Mouse (Mus musculus) ES-E14 (cell line): ENCODE results near the gene Slc5a8. TPM values are rescaled to one million over a fixed set of nuclear protein-coding genes. Genes with fewer than 3 reads are reported as not detected.

ENCODE experiments used
- DNase-seq: peaks from one replicate; pipeline ENCODE4 v3.0.0-alpha.2; 2013; ENCODE audit warnings: low read depth, low spot score
- H3K27ac ChIP-seq: 2 replicates; pipeline ENCODE4 v1.5.1; 2012; ENCODE audit warnings: low read depth, mild to moderate bottlenecking, low read length, moderate library complexity, mixed read lengths; ENCODE audit not compliant: poor library complexity, insufficient read depth, severe bottlenecking
- H3K36me3 ChIP-seq: 2 replicates; pipeline ENCODE4 v1.6.1; 2012; ENCODE audit warnings: mild to moderate bottlenecking, low read length, moderate library complexity, mixed read lengths; ENCODE audit not compliant: control insufficient read depth, poor library complexity, insufficient read depth, severe bottlenecking
- H3K4me1 ChIP-seq, 2 experiments: fragments of 150-350 bp in 1 of 2; sonication (generic) in 1 of 2; 2 replicates each; pipeline ENCODE4 v1.6.1; 2012; ENCODE audit warnings: low read length in 2 of 2, mild to moderate bottlenecking in 1 of 2, mixed read lengths in 1 of 2; ENCODE audit not compliant: control insufficient read depth in 2 of 2, insufficient read depth in 2 of 2, poor library complexity in 1 of 2
- H3K4me3 ChIP-seq, 2 experiments: fragments of 150-350 bp in 1 of 2; sonication (generic) in 1 of 2; 2 replicates each; pipeline ENCODE4 v1.5.1; 2012; ENCODE audit warnings: low read length in 2 of 2, low read depth in 1 of 2, mild to moderate bottlenecking in 1 of 2, mixed read lengths in 1 of 2; ENCODE audit not compliant: insufficient read depth in 1 of 2, poor library complexity in 1 of 2, severe bottlenecking in 1 of 2
- H3K9ac ChIP-seq: 2 replicates; pipeline ENCODE4 v1.6.1; 2012; ENCODE audit warnings: low read depth, mild to moderate bottlenecking, low read length, mixed read lengths; ENCODE audit not compliant: poor library complexity, insufficient read depth, severe bottlenecking
- H3K9me3 ChIP-seq: fragments of 150-350 bp; sonication (generic); 2 replicates; pipeline ENCODE4 v1.6.1; 2012; ENCODE audit warnings: low read depth, mild to moderate bottlenecking, low read length; ENCODE audit not compliant: control insufficient read depth, insufficient read depth
- CHD2 ChIP-seq: IDR thresholded peaks from 2 replicates; pipeline ENCODE4 v1.6.1; 2014; ENCODE audit warnings: mild to moderate bottlenecking, low read depth, low read length, inconsistent platforms
- HCFC1 ChIP-seq: IDR thresholded peaks from 2 replicates; pipeline ENCODE4 v1.6.1; 2012; ENCODE audit warnings: low read length, inconsistent platforms, borderline replicate concordance; ENCODE audit not compliant: insufficient read depth
- MAFK ChIP-seq: IDR thresholded peaks from 2 replicates; pipeline ENCODE4 v1.6.1; 2014; ENCODE audit warnings: mild to moderate bottlenecking, low read depth, low read length, inconsistent platforms; ENCODE audit not compliant: insufficient read depth
- ZC3H11A ChIP-seq: IDR thresholded peaks from 2 replicates; pipeline ENCODE4 v1.6.1; 2012; ENCODE audit warnings: low read depth, mild to moderate bottlenecking, inconsistent platforms, low read length, borderline replicate concordance
- ZNF384 ChIP-seq: IDR thresholded peaks from 2 replicates; pipeline ENCODE4 v1.6.1; 2012; ENCODE audit warnings: low read depth, low read length, inconsistent platforms
- in situ Hi-C, 2 experiments: fragments of 600-800 bp; cut with MboI; formaldehyde crosslinking; loops; one replicate each; pipeline ENCODE4 v1.15.1; 2025; ENCODE audit warnings: low sequenced_read_pairs in 2 of 2, inconsistent platforms in 1 of 2; ENCODE audit not compliant: unreplicated experiment in 2 of 2
- total RNA-seq: library from RNA; depleted of rRNA; stranded (reverse); fragments of 300-350 nt; gene quantifications from 2 replicates; pipeline ENCODE4 v1.2.3, GENCODE M21; 2012

The Slc5a8 gene
- total RNA-seq, 1 experiment: 0.31 TPM

DNA sequence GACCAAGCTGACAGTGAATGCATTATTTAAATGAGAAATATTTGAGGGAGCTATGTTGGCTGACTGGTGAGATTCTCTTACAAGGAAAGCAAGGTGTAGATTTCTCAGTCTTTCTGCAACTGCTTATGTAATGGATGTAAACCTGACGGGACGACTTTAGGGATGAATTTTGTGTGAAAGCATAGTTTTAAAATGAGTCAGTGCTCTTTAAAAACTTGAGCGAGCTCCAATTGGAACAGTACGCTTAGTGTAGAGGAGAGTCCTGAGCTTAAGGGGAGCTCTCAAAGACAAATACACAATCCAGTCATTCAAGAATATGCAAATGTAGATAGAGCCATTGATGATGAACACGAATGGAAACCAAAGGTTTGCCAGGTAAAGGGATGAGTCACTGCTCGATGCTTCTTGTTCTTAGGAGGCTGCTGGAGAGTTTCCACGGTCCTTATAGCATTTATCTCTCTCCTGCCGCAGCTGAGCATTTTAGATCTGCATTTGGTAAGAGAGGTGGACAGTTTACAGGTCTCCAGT, 6.8 kb downstream of the Slc5a8 start:
- Histone ChIP-seq H3K4me3 (no peak overlapping the region), H3K36me3 (no peaks in the 10 kb centered on the region), H3K4me1 (no peaks in the 10 kb centered on the region), H3K9ac (no peak overlapping the region), H3K27ac (no peak overlapping the region), H3K9me3 (no peaks in the 10 kb centered on the region)
- in situ Hi-C loops: no loop called here
- TF ChIP-seq ZNF384 (no peak), HCFC1 (no peak), MAFK (no peak), CHD2 (no peak), ZC3H11A (no peak)
- no peak for DNase-seq

DNA sequence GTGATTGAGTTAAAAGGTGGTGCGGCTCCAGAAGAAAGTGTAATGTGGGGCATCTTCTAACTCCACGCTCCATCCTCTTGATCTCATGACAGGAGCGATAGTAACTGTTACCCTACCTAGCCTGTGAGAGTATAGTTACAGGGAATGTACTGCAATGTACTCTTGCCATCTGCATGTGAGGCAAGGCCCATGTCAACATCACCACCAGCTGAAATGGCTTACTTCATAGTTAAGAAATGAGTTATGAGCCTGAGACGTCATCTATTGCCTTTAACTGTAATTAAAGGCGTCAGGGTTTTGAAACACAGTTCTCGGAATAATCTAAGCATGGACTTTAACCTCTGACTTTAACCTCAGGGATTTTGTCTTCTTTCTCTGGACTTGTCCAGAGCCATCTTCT, 11.2 kb downstream of the Slc5a8 start:
- H3K9me3 ChIP-seq: no peaks in the 10 kb centered on the region
- TF ChIP-seq MAFK: no peak
- no peak for TF ChIP-seq ZNF384
- TF ChIP-seq ZC3H11A: no peak
- no peak for TF ChIP-seq CHD2
- no peak for TF ChIP-seq HCFC1
- H3K36me3 ChIP-seq: no peaks in the 10 kb centered on the region
- no peak overlapping the region for H3K9ac ChIP-seq
- in situ Hi-C loops: no loop called here
- H3K4me3 ChIP-seq: no peak overlapping the region
- H3K27ac ChIP-seq: no peak overlapping the region
- H3K4me1 ChIP-seq: no peaks in the 10 kb centered on the region
- DNase-seq: no peak

DNA sequence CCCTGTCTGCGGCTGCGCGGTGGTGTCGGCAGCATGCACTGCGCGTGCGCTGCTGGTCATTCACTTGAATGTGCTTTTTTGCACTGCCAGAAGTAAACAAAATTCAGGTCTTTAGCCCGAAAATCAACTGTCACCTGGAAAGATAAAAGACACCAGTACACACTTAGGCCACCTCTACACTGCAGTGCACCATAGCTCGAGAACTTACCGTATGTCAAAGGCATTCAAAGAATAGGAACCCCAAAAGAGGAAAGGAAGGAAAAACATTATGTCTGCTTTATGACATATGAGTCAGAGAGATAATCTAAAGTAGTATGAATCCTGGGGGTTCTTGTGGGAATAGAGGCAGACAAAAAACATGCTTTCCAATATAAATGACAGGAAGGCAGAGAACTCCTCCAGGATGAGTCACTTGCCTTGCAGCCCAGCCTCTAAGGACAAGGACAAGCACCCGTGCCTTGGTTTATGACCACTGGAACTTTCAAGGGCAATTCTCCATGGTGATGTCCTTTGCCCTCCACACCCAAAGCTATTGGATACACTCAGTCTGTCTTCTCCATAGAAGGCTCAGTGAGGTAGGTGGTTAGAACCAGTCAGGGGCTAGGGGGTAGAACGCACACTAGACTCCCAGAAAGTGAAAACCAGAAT, 64.0 kb downstream of the Slc5a8 start:
- Histone ChIP-seq H3K9ac (no peak overlapping the region), H3K4me3 (no peak overlapping the region), H3K27ac (no peak overlapping the region), H3K4me1 (no peaks in the 10 kb centered on the region), H3K36me3 (no peaks in the 10 kb centered on the region), H3K9me3 (no peaks in the 10 kb centered on the region)
- TF ChIP-seq CHD2: no peak
- no peak for TF ChIP-seq ZC3H11A
- TF ChIP-seq HCFC1: no peak
- TF ChIP-seq ZNF384: no peak
- no peak for TF ChIP-seq MAFK
- no peak for DNase-seq
- in situ Hi-C loops: no loop called here

DNA sequence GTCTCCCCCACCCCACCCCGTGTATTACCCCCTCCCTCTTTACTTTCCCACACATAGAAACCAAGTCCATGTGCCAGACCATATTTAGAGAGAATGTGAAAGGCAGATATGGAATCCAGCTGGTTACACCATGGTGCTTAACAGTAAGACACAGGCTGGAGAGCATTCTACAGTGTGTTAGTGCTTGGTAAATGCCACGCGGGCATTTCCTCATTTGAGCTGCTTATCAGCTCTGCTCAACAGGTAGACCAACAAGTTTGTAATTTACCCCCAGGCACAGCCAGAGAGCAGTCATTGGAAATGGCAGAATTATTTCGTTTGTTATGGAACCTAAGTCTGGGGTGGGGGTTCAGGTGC, 64.5 kb downstream of the Slc5a8 start:
- no peak for DNase-seq
- no peaks in the 10 kb centered on the region for H3K4me1 ChIP-seq
- TF ChIP-seq HCFC1 (no peak), ZC3H11A (no peak), MAFK (no peak), CHD2 (no peak), ZNF384 (no peak)
- H3K36me3 ChIP-seq: no peaks in the 10 kb centered on the region
- H3K9ac ChIP-seq: no peak overlapping the region
- no peak overlapping the region for H3K27ac ChIP-seq
- no peak overlapping the region for H3K4me3 ChIP-seq
- H3K9me3 ChIP-seq: no peaks in the 10 kb centered on the region
- in situ Hi-C loops: no loop called here

DNA sequence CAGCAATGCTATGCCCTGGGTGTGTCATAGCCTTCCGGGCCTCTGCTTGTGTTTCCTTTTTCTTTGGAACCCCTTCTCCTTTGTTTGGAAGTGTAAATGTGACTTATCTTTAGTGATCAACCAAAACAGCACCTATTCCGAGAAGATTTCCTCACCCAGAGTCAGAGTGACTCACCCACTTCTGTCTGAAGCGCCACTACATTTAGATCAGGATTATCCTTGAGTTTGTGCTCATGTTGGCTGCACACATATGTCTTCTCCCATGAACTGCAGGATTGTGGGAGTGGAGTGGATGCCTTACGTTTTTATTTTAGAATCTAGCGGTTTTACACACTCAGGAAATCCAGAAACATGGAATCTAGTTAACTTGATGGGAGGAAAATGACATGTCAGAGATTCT, 75.0 kb downstream of the Slc5a8 start:
- H3K4me1 ChIP-seq: no peaks in the 10 kb centered on the region
- H3K9me3 ChIP-seq: no peaks in the 10 kb centered on the region
- H3K4me3 ChIP-seq: no peak overlapping the region
- in situ Hi-C loops: no loop called here
- no peak overlapping the region for H3K27ac ChIP-seq
- DNase-seq: no peak
- H3K9ac ChIP-seq: no peak overlapping the region
- TF ChIP-seq MAFK: no peak
- TF ChIP-seq ZC3H11A: no peak
- no peak for TF ChIP-seq ZNF384
- no peak for TF ChIP-seq HCFC1
- no peak for TF ChIP-seq CHD2
- H3K36me3 ChIP-seq: no peaks in the 10 kb centered on the region
